Mouse (Mus musculus) bone marrow macrophage, adult 2 months (primary cell): ENCODE results near the gene Rasgrp4.

ENCODE experiments used
- CTCF ChIP-seq: IDR thresholded peaks from 2 replicates; pipeline ENCODE4 v1.5.1; 2012; ENCODE audit warnings: low read depth, mild to moderate bottlenecking, low read length, moderate library complexity
- POLR2A ChIP-seq: IDR thresholded peaks from 2 replicates; pipeline ENCODE4 v1.6.1; 2012; ENCODE audit warnings: mild to moderate bottlenecking, low read depth, low read length, borderline replicate concordance

- no peak; the same call in 1 of the 2 replicates for TF ChIP-seq POLR2A
- no peak for TF ChIP-seq CTCF
Observed at GRCm38 (mm10) chr7:29155196-29155837, 20.7 kb downstream of the Rasgrp4 start.
